Mouse (Mus musculus): Measurements from ENCODE around the gene 9930021J03Rik.

GRCm38 (mm10) chr19:29797371-29797770, 8.4 kb downstream of the 9930021J03Rik start:
- no peak for TF ChIP-seq CTCF (IDR thresholded peaks at IDR 0.05; ENCODE audit: low read depth, low read length)
- TF ChIP-seq POLR2A (IDR thresholded peaks at IDR 0.05; ENCODE audit: insufficient read depth, low read length), result no peak
- TF ChIP-seq EP300 (IDR thresholded peaks at IDR 0.05; ENCODE audit: insufficient read depth, low read depth, low read length), result no peak

Measured in ES-Bruce4 (cell line).